Mouse (Mus musculus): ENCODE results near the gene Ctf1. TPM values are rescaled to one million over a fixed set of nuclear protein-coding genes. Genes with fewer than 3 reads are reported as not detected.
"Not testable (repeated sequence)": the region's sequence is repeated elsewhere in the genome, so short reads cannot be mapped to it uniquely, and the experiment has no call there.

The Ctf1 gene
- total RNA-seq, 2 experiments from 2014 or later: 2.6 to 3.4 TPM

- intact Hi-C loops (cut with DNase I): no loop called here
- DNase-seq (ENCODE audit: low spot score in 2 of 2): no peak
Observed at GRCm38 (mm10) chr7:127718339-127718738, 5.8 kb downstream of the Ctf1 start.

DNA sequence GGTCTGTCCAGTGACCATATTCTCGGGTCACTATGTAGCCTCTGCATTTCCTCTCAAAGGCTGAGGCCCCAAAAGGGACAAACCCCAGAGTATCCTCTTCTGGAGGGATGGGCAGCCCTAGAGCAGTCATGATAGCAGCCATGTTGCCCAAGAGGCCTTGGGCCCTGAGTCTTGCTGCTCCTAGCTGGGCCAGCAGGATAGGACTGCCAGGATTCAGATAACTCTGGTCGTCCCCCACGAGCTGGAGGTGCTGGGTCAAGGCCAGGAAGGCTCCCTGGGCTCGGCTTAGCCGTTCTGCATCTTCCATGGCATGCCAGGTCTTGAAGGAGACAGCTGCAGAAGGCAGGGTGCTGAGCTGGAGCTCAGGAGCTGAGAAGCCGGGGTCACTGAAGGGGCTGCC, 6.7 kb downstream of the Ctf1 start:
- intact Hi-C loops (cut with DNase I): no loop called here
- DNase-seq (ENCODE audit: low spot score in 2 of 2): no peak

DNA sequence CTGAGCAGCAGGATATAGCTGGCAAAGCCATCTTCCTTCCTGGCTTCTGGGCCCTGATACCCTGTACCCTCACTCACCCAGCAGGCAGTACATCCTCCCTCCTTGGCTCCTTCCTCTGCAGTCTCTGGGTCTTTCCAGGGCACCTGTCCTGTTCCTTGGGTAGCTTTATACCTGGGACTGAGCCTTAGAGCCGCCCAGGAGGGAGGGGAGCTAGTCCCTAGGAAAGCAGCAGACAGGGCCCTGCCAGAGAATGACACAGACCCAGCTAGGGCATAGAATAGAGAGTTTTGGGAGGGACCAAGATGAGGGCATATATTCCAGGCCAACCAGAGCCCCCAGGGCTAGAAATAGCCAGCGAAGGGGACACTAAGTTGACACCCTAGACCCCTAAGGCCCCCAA, 13.0 kb downstream of the Ctf1 start:
- intact Hi-C loops (cut with DNase I): no loop called here
- DNase-seq (ENCODE audit: low spot score in 2 of 2): no peak

DNA sequence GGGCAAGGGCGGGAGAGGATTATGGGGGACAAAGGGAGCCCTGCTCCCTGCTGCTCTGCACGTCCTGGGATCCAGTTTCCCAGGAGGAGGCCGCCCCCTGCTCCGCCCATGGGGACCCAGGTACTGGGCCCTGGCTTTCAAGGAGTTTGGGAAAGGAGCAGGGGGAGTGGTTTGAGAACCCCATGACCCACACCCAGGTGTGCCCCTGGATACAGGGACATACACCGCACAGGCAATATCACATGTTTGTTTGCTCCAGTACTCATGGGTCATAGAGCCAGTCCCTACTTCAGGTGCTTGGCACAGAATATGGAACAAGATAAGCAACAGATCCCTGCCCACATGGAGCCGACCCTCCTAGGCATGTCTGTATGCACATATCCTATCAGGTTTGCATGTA, 13.4 kb downstream of the Ctf1 start:
- intact Hi-C loops (cut with DNase I): no loop called here
- DNase-seq (ENCODE audit: low spot score in 2 of 2): no peak

DNA sequence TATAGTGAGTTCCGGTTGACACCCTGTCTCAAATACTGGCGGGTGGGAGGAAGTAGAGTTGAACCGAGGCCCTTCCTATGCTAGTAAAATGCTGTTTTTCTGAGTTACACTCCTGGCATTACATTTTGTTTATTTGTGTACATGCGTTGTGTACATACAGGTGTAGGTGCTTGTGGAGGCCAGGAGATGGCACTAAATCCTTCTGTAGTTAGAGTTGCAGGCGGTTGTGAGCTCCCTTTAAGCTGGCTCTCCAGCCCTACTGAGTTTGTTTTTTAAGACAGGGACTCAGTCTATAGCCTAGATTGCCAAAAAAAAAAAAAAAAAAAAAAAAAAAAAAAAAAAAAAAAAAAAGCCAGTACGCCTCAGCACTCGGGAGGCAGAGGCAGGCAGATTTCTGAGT, 15.4 kb downstream of the Ctf1 start:
- intact Hi-C loops (cut with DNase I): no loop called here
- no peak for DNase-seq (ENCODE audit: low spot score in 2 of 2)

GRCm38 (mm10) chr7:127730170-127730569, 17.6 kb downstream of the Ctf1 start:
- no peak for DNase-seq (ENCODE audit: low spot score in 2 of 2)
- intact Hi-C loops (cut with DNase I): no loop called here

- intact Hi-C loops (cut with DNase I); DNase-seq (ENCODE audit: low spot score in 2 of 2): not testable (repeated sequence)
Observed at GRCm38 (mm10) chr7:127732066-127732465, 19.5 kb downstream of the Ctf1 start, which contains the start of gene Ctf2. Ctf2 (minus strand) TSS chr7:127732166.

GRCm38 (mm10) chr7:127744366-127745045, 32.0 kb downstream of the Ctf1 start, which contains the start of gene Fbxl19:
Fbxl19 (plus strand) TSS chr7:127744543.
- DNase-seq (ENCODE audit: low spot score in 2 of 2): peak; percentile 72 to 77
- intact Hi-C loops (cut with DNase I): loop anchor here (1.0 kb wide), 2 partner anchors 35 to 69 kb away; no protein-coding TSS in a partner anchor

- peak; percentile 95 to 99 for DNase-seq (ENCODE audit: low spot score in 2 of 2)
Observed at GRCm38 (mm10) chr7:127745251-127745651, 32.7 kb downstream of the Ctf1 start.

GRCm38 (mm10) chr7:127745652-127746493, 33.3 kb downstream of the Ctf1 start:
- peak; percentile 96 to 100 for DNase-seq (ENCODE audit: low spot score in 2 of 2)
- intact Hi-C loops (cut with DNase I): loop anchor here (1.0 kb wide), 2 partner anchors 37 to 71 kb away; no protein-coding TSS in a partner anchor

More at GRCm38 (mm10) chr7:127745251-127745651, 32.7 kb downstream of the Ctf1 start:
- intact Hi-C loops (cut with DNase I): loop anchor here (1.0 kb wide), 2 partner anchors 36 to 70 kb away; no protein-coding TSS in a partner anchor

DNA sequence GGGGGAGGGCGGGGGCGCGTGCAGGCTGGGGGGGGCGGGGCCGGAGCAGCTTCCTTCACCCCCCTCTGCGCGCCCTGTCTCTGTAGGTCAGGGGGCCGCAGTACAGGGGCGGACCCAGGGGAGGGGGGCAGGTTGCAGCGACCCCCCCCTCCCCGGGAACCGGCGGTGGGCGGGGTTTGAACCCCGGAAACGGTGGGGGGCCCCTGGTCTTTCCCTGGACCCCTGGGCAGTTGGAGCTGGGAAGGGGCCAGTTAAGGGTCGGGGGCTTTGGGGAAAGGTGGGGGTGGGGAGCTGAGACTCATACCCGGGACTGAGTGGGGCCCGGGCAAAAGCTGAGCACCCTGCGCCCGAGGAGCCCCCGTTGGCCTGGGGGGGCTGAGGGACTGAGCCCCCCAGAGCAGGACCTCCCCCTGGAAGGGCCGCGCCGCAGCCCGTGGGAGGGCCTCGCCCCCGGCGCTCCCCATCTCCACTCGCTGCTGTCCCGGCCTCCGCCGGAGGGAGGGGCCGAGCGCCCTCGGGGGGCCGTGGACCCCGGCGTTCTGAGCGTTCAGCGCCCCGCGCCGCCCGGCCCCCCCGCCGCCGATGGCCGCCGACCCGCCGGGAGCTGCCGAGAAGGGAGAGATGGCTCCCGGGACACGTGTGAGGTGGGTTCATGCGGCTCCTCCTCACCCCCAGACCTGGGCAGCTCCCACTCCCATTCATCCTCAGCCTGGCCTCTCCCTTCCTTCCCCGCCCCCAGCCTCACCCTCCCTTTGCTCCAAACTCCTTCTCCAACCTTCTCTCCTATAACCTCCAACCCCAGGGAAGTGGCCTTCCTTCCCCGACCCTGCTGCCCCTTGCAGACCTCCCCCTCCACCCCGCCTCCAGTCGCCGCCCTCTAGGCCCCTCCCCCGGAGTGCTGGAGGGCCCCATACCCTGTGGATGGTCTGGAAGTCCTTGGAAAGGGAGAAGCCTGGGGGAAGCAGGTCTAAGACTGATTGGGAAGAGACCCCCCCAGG, 34.3 kb downstream of the Ctf1 start:
- intact Hi-C loops (cut with DNase I): no loop called here
- no peak for DNase-seq (ENCODE audit: low spot score in 2 of 2)

GRCm38 (mm10) chr7:127747559-127748234, 35.2 kb downstream of the Ctf1 start:
- intact Hi-C loops (cut with DNase I): no loop called here

DNA sequence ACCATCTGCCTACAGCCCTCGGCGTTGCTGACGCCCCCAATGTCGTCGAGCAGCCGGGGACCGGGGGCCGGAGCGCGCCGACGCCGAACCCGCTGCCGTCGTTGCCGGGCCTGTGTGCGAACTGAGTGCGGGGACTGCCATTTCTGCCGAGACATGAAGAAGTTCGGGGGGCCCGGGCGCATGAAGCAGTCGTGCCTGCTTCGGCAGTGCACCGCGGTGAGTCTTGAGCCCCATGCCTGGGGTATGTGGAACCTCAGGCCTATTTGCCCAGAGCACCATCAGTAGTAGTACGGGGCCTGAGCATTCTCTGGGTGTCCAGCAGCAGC, 35.7 kb downstream of the Ctf1 start:
- intact Hi-C loops (cut with DNase I): no loop called here
- DNase-seq (ENCODE audit: low spot score in 2 of 2): no peak

More at GRCm38 (mm10) chr7:127747559-127748234, 35.2 kb downstream of the Ctf1 start:
- no peak for DNase-seq (ENCODE audit: low spot score in 2 of 2)

DNA sequence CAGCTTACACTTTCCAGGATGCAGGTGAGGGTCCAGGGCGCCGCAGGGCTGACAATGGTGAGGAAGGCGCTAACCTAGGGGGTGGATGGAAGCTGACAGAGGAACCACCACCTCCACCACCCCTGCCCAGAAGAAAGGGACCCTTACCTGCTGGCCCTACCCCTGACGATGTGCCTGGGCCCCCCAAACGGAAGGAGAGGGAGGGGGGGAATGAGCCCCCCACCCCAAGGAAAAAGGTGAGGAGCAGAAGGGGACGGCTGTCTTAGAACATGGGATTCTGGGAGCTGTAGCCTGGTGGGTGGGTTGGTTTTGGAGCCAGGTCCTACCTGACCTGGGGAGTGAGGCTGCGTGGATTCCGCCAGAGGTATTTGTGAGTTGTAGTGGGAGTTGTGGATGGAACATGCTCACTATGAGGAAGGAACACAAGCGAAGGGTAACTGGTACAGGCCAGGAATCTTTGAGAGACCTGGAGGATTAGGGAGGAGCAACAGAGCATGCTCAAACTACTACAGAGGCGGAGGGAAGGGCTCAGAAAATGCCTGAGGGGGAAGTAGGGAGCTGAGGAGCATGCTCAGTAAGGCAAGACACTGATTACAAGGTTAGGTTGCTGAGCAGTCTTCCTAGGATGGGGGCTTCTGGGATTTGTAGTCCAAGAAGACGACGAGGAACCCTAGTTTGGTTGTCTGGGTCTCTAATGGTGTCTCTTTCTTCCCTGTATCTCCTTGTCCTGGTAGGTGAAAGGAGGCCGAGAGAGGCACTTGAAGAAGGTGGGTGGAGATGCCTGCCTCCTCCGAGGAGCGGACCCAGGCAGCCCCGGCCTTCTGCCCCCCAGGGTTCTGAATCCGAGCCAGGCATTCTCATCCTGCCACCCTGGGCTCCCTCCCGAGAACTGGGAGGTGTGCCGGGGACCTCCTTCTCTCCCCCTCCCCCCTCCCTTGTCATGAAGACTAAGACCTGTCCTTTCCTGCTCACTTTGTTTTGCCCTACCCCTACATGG, 37.9 kb downstream of the Ctf1 start:
- intact Hi-C loops (cut with DNase I): no loop called here
- DNase-seq (ENCODE audit: low spot score in 2 of 2): peak; percentile 63 to 86

- DNase-seq (ENCODE audit: low spot score in 2 of 2): no peak
- intact Hi-C loops (cut with DNase I): no loop called here
Observed at GRCm38 (mm10) chr7:127751619-127752018, 39.1 kb downstream of the Ctf1 start.

DNA sequence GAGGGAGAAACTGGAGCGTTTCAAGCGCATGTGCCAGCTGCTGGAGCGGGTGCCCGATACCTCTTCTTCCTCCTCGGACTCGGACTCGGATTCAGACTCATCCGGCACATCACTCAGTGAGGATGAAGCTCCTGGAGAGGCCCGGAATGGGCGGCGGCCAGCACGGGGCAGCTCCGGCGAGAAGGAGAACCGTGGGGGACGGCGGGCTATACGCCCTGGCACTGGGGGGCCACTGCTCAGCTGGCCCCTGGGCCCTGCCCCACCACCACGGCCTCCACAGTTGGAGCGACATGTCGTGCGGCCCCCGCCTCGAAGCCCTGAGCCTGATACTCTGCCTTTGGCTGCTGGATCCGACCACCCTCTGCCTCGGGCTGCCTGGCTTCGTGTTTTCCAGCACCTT, 39.5 kb downstream of the Ctf1 start:
- no peak for DNase-seq (ENCODE audit: low spot score in 2 of 2)
- intact Hi-C loops (cut with DNase I): no loop called here

- intact Hi-C loops (cut with DNase I): no loop called here
- DNase-seq (ENCODE audit: low spot score in 2 of 2): no peak
Observed at GRCm38 (mm10) chr7:127753158-127753557, 40.6 kb downstream of the Ctf1 start.

DNA sequence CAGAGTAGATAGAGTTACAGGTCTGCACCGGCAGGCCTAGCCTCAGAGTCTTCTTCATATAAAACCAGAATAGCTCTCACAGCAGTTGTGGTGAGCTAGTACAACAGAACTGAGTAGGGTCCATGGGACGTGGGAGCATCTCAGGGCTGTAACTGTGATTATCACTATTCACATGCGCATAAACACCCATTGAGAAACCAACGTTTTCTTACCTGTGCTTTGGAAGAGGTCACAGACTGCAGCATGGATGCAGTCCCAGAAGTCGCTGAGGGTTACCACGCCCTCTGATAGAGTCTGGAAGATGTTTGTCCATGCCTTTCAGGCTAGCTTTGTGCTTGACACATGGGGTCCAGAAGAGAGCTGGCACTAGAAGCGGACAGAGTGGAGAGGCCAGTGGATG, 41.2 kb downstream of the Ctf1 start:
- intact Hi-C loops (cut with DNase I): no loop called here
- no peak for DNase-seq (ENCODE audit: low spot score in 2 of 2)
